Mouse (Mus musculus): ENCODE results near the gene Chrnb4.

The Chrnb4 gene

DNA sequence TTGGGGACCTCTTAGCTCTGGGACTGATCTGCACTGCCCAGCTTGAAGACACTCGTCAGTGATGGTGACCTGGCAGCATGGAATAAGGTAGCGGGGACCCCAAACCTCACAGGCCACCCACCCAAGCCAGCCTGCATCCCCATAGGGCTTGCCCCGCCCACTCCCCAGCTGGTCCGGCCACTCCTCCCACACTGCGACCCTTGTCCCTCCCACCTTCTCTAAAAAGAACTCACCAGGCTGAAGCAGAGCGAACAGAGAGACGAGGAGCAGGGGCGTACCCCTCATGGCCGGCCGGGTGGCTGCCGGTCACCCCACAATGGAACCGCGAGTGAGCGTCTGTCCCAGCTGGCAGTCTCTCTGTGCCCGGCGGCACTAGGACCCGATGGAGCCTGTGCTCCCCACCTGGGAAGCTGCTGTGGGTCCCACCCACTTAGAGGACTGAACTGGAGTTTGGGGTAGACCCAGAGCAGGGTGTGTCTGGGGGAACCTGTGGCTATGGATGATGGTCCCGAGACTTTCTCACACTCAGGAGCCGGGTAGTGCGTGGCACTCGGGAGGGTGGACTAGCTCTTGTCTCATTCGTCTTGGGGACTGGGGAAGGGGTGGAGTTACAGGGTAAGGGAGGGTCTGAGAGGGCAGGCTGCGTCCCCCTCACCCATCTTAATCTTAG lies at the start of gene Chrnb4:
Gene Chrnb4, minus strand, starts transcription at position 569 of the 670 bp plus-strand sequence.
- no peak for DNase-seq (ENCODE audit: low read depth, low spot score)
- Histone ChIP-seq H3K27me3 (ENCODE audit: control insufficient read depth, insufficient read depth, low read length, poor library complexity, severe bottlenecking) (no peaks in the 10 kb centered on the region), H3K36me3 (ENCODE audit: control insufficient read depth, insufficient read depth, low read length, poor library complexity, severe bottlenecking) (no peaks in the 10 kb centered on the region)

DNA sequence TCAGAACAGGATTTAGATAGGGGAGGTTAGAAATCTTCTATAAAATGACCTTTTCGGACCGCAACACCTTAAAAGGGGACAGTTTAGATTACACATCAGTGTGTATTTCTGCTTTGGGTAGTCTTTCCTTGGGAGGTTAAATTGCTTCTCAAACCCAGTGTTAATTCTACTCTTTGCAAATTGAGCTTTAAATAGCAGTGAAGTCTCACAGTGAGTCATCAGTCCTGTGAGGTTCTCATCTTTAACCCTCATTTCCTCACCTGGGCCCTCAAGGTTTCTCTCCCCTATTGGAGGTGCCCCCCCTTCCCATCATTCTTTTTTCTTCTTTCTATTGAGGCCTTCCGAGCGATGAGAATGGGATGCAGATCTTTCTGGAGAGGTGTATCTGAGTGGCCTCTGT lies 48.3 kb upstream of the Chrnb4 start:
- DNase-seq (ENCODE audit: low read depth, low spot score) = no peak
- Histone ChIP-seq H3K27me3 (ENCODE audit: control insufficient read depth, insufficient read depth, low read length, poor library complexity, severe bottlenecking) (no peaks in the 10 kb centered on the region), H3K36me3 (ENCODE audit: control insufficient read depth, insufficient read depth, low read length, poor library complexity, severe bottlenecking) (no peaks in the 10 kb centered on the region)

DNA sequence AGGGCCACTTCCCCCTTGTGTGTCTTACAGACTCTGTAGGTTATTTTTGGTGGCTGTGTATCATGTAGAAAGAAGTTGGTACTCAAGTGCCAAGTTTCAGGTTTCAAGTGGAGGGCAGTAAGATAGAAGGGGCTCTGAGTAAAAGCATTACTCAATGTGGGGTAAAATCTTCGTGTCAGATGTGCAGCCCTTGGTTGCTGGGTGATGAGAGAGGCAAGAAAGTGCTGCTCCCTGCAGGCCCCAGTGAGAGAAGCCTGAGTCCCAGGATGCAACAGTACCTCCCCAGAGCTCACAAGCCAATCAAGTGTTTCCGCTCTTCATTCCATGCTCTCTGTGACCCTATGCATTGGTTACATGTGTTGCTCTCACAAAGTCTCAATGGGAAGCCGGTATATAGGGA lies 47.5 kb upstream of the Chrnb4 start:
- no peaks in the 10 kb centered on the region for H3K27me3 ChIP-seq (ENCODE audit: control insufficient read depth, insufficient read depth, low read length, poor library complexity, severe bottlenecking)
- no peaks in the 10 kb centered on the region for H3K36me3 ChIP-seq (ENCODE audit: control insufficient read depth, insufficient read depth, low read length, poor library complexity, severe bottlenecking)
- DNase-seq (ENCODE audit: low read depth, low spot score) = no peak

DNA sequence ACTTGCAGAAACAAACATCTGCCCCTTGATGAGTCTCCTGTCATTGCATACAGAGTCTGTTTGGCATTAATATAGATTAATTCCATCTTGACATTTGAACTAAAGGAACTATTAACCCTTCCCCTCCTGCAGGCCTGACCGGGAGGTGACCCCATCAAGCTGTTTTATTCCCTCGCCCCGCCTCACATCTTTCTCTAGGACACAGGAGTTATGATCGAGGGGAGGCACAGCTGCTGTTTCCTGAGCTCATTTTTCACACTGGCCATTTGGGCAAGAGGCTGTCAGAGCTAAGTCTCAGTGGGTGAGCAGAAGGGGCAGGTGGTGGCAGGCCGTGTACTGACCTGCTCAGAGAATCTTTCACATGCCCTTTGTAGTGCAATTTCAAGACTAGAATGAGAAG lies 41.6 kb upstream of the Chrnb4 start:
- Histone ChIP-seq H3K27me3 (ENCODE audit: control insufficient read depth, insufficient read depth, low read length, poor library complexity, severe bottlenecking) (no peaks in the 10 kb centered on the region), H3K36me3 (ENCODE audit: control insufficient read depth, insufficient read depth, low read length, poor library complexity, severe bottlenecking) (no peaks in the 10 kb centered on the region)
- no peak for DNase-seq (ENCODE audit: low read depth, low spot score)

DNA sequence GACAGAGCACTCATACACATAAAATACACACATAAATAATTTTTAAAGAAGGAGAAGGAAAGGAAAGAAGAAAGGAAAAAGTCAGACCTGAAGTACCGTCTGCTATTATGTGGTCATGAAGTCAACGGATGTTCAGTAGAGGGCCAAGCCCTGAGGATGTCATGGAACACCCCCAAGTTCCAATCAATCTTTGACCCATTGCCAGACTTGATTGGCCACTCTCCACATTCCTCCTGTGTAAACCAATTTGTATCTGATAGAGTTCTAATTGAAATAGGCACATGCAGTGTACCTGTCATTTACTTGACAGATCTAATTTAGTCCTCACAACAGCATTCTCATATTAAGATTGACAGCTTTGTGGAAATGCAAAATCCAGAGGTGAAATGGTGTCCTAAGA lies 40.6 kb upstream of the Chrnb4 start:
- no peaks in the 10 kb centered on the region for H3K36me3 ChIP-seq (ENCODE audit: control insufficient read depth, insufficient read depth, low read length, poor library complexity, severe bottlenecking)
- no peak for DNase-seq (ENCODE audit: low read depth, low spot score)

DNA sequence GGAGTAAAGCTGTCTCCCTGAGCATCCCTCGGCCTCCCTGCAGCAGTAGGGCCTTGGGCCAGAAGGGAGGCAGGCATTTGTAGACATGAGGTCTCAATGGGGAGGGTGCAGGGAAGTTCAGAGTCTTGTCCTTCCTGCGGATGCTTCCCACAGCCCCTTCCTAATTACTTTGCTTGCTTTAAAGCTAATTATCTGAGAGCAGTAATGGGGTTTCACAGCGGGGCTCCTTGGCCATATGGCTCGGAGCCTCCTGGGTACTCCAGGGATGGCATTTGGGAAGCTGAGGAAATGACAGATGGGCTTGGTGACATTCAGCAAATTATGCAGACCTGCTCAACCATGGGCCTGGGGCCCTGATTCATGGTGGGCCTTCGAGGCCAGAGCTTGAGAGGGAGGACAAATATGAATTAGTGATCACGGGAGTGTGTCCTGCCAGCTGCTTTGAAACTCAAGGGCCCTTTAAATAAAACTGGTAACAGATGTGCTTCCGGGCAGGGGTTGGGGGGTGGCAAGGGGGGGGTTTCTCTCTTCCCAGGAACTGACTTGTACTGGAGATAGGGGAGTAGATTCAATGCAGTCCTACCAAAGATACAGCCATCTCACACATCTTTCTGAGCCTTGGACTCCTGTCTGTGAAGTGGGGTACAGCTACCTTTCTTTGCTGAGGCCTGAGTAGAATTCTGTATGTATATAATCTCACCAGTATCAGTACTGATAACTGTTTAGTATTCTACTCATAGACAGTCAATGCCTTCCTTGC lies 34.8 kb upstream of the Chrnb4 start:
- no peak for DNase-seq (ENCODE audit: low read depth, low spot score)
- no peaks in the 10 kb centered on the region for H3K36me3 ChIP-seq (ENCODE audit: control insufficient read depth, insufficient read depth, low read length, poor library complexity, severe bottlenecking)
- H3K27me3 ChIP-seq (ENCODE audit: control insufficient read depth, insufficient read depth, low read length, poor library complexity, severe bottlenecking) = no peaks in the 10 kb centered on the region

More for the DNA sequence above, 40.6 kb upstream of the Chrnb4 start:
- no peaks in the 10 kb centered on the region for H3K27me3 ChIP-seq (ENCODE audit: control insufficient read depth, insufficient read depth, low read length, poor library complexity, severe bottlenecking)

DNA sequence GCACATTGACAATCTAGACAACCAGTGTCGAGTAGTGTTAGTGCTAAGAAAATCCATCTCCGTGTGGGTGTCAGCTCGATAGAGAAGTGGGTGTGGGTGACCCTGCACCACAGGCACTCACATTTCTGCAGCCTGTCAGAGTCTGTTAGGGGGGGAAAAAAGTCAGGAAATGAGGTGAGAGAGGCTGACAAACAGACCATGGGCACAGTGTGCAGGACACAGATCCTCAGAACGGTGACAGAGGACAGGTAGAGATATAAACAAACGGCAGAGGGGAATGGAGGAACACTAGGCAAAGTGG lies 19.3 kb upstream of the Chrnb4 start:
- H3K27me3 ChIP-seq (ENCODE audit: control insufficient read depth, insufficient read depth, low read length, poor library complexity, severe bottlenecking) = no peaks in the 10 kb centered on the region
- H3K36me3 ChIP-seq (ENCODE audit: control insufficient read depth, insufficient read depth, low read length, poor library complexity, severe bottlenecking) = no peaks in the 10 kb centered on the region
- no peak for DNase-seq (ENCODE audit: low read depth, low spot score)

DNA sequence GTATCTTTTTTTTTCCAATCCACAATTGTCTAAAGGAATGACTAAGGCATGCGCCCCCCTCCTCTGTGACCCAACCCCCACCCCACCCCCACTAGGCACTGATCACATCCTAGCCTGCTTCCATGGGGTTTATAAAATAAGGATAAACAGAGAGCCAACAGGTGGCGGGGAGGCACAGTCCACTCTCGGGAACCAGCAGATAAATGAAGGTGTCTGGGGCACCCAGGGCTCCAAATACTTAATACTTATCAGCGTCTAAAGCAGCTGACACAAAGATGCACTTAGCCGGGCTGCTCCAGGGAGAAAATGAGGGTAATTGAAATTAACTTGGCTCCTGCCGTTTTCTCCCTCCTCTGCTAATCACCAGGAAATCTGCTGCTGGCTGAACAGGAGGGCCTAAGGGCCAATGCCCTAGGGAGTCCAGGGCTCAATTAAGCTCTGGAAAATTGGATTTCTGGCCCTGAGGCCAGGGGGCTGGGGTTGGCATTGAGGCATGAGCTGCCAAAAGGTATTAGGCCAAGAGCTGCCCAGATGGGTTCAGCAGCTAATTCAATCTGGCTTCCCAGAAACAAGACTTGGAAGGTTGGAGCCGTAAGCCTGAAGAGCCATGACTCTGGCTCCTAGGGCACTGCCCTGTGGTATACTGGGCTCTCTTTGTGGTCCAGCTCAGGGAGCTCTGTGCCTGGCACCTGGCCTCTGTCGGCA lies 18.8 kb upstream of the Chrnb4 start:
- Histone ChIP-seq H3K27me3 (ENCODE audit: control insufficient read depth, insufficient read depth, low read length, poor library complexity, severe bottlenecking) (no peaks in the 10 kb centered on the region), H3K36me3 (ENCODE audit: control insufficient read depth, insufficient read depth, low read length, poor library complexity, severe bottlenecking) (no peaks in the 10 kb centered on the region)
- DNase-seq (ENCODE audit: low read depth, low spot score) = no peak

DNA sequence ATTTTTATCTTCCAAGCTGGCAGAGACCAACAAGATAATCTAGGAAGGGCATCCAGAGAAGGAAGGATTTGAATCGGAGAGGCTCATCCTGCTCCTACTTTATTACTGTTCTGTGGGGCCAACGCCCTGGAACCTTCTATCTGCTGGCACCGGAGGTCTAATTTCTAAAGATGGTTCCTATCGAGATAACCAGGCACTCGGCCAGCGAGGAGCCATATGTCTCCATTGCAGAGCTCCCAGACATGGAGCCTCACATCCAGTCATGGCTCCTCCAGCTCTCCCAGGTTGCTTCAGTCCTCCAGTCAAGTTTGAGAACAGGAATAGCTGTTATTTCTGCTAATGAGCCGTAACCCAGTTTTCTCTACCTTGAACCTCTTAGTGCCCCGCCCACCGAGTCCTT lies 16.7 kb upstream of the Chrnb4 start:
- no peak for DNase-seq (ENCODE audit: low read depth, low spot score)
- H3K27me3 ChIP-seq (ENCODE audit: control insufficient read depth, insufficient read depth, low read length, poor library complexity, severe bottlenecking) = no peaks in the 10 kb centered on the region
- H3K36me3 ChIP-seq (ENCODE audit: control insufficient read depth, insufficient read depth, low read length, poor library complexity, severe bottlenecking) = no peaks in the 10 kb centered on the region

DNA sequence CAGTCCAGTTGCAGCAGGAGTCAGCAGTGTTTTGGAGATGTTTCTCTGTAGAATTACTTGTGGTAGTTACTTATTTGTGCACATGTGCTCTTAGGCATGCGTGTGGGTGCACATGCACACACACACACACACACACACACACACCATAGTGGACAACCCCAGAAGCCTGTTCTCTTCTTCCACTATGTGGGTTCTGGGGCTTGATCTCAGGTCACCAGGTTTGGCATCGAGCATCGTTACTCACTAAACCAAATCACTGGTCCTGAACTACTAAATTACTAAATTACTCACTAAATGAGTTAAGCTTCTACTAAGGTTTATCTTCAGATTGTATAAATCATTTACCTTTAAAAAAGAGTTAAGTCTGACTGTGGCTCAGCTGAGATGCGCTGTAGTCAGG lies 9.5 kb upstream of the Chrnb4 start:
- Histone ChIP-seq H3K36me3 (ENCODE audit: control insufficient read depth, insufficient read depth, low read length, poor library complexity, severe bottlenecking) (no peaks in the 10 kb centered on the region), H3K27me3 (ENCODE audit: control insufficient read depth, insufficient read depth, low read length, poor library complexity, severe bottlenecking) (no peaks in the 10 kb centered on the region)
- no peak for DNase-seq (ENCODE audit: low read depth, low spot score)

DNA sequence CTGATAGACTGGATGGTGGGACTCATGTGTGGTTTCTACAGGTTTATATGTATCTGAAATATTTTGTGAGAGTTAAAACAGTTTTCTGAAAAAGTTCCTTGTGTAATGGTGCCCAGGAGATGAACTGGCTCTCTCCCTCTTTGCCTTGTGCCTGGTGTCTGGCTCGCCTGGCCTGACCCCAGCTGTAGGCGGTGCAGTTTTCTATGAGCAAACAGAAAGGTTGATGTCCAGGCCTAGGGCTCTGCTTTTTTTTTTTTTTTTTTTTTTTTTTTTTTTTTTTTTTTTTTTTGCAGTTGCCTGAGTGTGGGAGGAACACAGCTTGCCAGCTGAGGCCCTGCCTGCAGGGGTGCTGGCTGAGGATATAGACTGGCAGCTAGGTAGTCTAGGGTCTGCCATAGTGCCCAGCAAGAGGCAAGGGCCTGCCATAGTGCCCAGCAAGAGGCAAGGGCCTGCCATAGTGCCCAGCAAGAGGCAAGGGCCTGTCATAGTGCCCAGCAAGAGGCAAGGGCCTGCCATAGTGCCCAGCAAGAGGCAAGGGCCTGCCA lies 6.9 kb upstream of the Chrnb4 start:
- H3K27me3 ChIP-seq (ENCODE audit: control insufficient read depth, insufficient read depth, low read length, poor library complexity, severe bottlenecking) = no peaks in the 10 kb centered on the region
- no peak for DNase-seq (ENCODE audit: low read depth, low spot score)
- H3K36me3 ChIP-seq (ENCODE audit: control insufficient read depth, insufficient read depth, low read length, poor library complexity, severe bottlenecking) = no peaks in the 10 kb centered on the region

DNA sequence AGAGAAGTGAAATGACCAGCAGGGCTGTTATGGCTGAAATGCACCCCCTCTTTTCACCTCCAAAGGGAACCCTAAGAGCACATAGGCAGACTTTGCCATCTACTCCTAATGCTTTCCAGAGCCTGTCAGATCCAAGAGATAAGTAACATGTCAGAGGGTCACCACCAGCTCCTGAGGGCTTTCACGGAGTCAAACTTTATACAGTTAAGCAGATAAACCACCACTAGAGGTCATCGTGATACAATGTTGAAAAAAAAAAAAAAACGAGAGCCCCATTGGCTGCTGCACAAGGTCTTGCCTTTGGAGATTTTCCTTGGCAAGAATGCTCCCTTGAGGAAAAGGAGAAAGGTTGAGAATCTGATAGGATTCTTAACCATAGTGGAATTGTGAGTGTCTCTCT lies 1.8 kb downstream of the Chrnb4 start:
- no peaks in the 10 kb centered on the region for H3K27me3 ChIP-seq (ENCODE audit: control insufficient read depth, insufficient read depth, low read length, poor library complexity, severe bottlenecking)
- peak; percentile 13 for DNase-seq (ENCODE audit: low read depth, low spot score)
- no peaks in the 10 kb centered on the region for H3K36me3 ChIP-seq (ENCODE audit: control insufficient read depth, insufficient read depth, low read length, poor library complexity, severe bottlenecking)

DNA sequence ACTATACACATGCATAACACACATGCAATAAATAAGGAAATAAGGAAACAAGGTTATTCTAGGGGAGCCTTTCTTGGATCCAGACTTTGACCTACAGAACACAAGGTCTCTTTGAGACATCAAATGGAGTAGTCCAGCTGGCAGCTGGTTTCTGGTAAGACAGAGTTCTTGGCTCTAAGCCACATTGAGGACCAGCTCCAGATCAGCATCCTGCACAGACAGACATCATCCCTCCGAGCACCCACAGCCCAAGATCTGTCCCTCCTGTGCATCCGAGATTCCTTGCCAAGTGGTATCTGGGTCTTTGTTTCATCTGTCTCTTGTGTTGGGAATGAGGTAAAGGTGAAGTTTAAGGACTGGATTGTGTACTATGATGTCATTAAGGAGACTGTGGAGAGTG lies 3.6 kb downstream of the Chrnb4 start:
- Histone ChIP-seq H3K27me3 (ENCODE audit: control insufficient read depth, insufficient read depth, low read length, poor library complexity, severe bottlenecking) (no peaks in the 10 kb centered on the region), H3K36me3 (ENCODE audit: control insufficient read depth, insufficient read depth, low read length, poor library complexity, severe bottlenecking) (no peaks in the 10 kb centered on the region)
- DNase-seq (ENCODE audit: low read depth, low spot score) = no peak

DNA sequence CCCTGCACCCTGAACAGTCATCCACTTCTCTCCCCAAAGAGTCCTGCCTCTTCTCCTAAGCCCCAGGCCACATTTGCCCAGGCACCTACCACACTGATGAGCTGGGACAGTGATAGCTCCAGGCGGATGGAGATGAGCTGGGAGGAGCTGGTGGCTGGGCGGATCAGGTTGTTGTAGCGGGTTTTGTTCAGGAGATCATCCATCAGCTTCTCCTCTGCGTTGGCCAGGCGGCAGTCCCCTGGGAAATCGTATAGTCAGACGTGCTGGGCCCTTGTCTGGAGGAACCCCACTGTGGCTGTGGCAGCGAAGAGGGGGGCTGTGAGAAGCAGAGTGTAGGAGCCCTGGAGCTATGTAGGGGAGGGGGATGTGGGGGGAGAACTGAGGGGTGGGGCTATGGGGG lies 4.9 kb downstream of the Chrnb4 start:
- Histone ChIP-seq H3K27me3 (ENCODE audit: control insufficient read depth, insufficient read depth, low read length, poor library complexity, severe bottlenecking) (no peaks in the 10 kb centered on the region), H3K36me3 (ENCODE audit: control insufficient read depth, insufficient read depth, low read length, poor library complexity, severe bottlenecking) (no peaks in the 10 kb centered on the region)
- no peak for DNase-seq (ENCODE audit: low read depth, low spot score)

DNA sequence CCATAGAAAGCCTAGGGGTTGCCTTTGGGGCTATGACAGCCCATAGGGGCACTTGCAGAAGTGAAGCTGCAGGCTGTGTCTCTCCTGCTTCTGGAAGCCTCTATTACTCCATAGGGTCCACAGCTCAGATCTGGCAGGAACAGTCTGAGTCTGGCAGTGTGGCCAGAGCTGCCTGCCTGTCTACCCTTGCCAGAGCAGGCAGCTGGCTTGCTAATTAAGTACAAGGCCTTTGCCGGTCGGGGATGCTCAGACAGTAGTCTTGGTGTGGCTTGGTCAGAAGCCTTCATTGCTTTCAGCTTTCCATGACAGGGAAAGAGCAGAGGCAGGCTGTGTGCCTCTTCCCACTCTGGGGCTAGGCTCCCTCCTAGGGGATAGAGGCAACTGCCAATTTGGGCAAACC lies 7.2 kb downstream of the Chrnb4 start:
- DNase-seq (ENCODE audit: low read depth, low spot score) = no peak
- H3K27me3 ChIP-seq (ENCODE audit: control insufficient read depth, insufficient read depth, low read length, poor library complexity, severe bottlenecking) = no peaks in the 10 kb centered on the region

More for the DNA sequence above, 7.2 kb downstream of the Chrnb4 start:
- no peaks in the 10 kb centered on the region for H3K36me3 ChIP-seq (ENCODE audit: control insufficient read depth, insufficient read depth, low read length, poor library complexity, severe bottlenecking)
